Comparison of ENCODE assay signal across 18 mouse cellular contexts in the genomic region with DNA sequence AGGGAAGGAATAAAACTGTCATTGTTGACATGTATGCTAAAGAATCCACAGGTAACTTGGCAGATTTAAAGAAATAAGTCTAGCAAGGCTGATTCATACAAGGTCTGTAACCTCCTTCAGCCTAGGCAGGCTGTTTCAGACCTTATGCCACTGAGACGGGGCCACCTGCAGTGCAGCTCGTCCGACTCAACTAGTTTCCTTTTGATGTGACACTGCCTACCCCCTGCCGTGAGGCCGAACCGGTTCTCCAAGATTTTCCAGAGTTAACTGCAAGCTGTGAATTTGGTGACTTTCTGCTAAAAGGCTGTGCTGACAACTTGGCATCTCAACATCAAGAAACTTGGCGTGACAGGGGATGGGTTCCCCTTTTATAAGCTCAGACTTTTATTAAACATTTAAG. TPM values are rescaled to one million over a fixed set of nuclear protein-coding genes. Genes with fewer than 3 reads are reported as not detected.
DNase-seq lines count a peak whose midpoint lies in the region; ATAC-seq and TF ChIP-seq lines count a peak whose summit lies in the region.
"Had no signal": no experiment of that assay in that cellular context is flagged by ENCODE, and none has a peak within 500 bp of the region (broad histone marks: within the 10 kb centered on the region; RNA-seq: fewer than 3 reads in every experiment).

No protein-coding gene starts in this region.

- ATAC-seq in intestine, embryonic 14.5 days (replicated peaks; ENCODE audit: low FRiP score, low TSS enrichment, low read depth) = 0 out of 2 replicates have a peak, but pooled peaks have one; percentile 64
- ATAC-seq in intestine, postnatal 0 days = no peak
- ATAC-seq in intestine, embryonic 16.5 days = peak; percentile 76; the same call in 1 of the 2 replicates
- peak; percentile 77 for ATAC-seq in stomach, embryonic 16.5 days (ENCODE audit: insufficient read depth, low FRiP score)
- no peak for ATAC-seq in liver, embryonic 12.5 days
- ATAC-seq in megakaryocyte progenitor cell, adult 5-6 weeks (replicated peaks; ENCODE audit: poor library complexity) = no peak
- ATAC-seq: forebrain, postnatal 0 days; midbrain, embryonic 16.5 days had no signal

- no peaks in the 10 kb centered on the region for H3K36me3 ChIP-seq in intestine, embryonic 14.5 days (ENCODE audit: control insufficient read depth, insufficient read depth, low read length)
- no peaks in the 10 kb centered on the region for H3K36me3 ChIP-seq in intestine, postnatal 0 days (ENCODE audit: control insufficient read depth, insufficient read depth)
- H3K36me3 ChIP-seq in intestine, embryonic 16.5 days (ENCODE audit: control insufficient read depth, insufficient read depth, low read length) = no peaks in the 10 kb centered on the region
- no peaks in the 10 kb centered on the region for H3K36me3 ChIP-seq in stomach, embryonic 16.5 days (ENCODE audit: control insufficient read depth, insufficient read depth, low read length)
- H3K36me3 ChIP-seq in liver, embryonic 12.5 days = no peaks in the 10 kb centered on the region
- H3K36me3 ChIP-seq: liver, embryonic 13.5 days had no signal

- DNase-seq in intestine, embryonic 14.5 days (ENCODE audit: low spot score) = no peak
- DNase-seq in urinary bladder, postnatal 25 days (ENCODE audit: low spot score) = peak; percentile 37
- DNase-seq in urinary bladder, postnatal 10 days (ENCODE audit: low spot score) = no peak
- DNase-seq: B cell, adult 2 months; cerebellum, adult 11 months; forebrain, postnatal 0 days; liver, embryonic 13.5 days; lung, postnatal 4 days had no signal

- no peak overlapping the region for H3K27ac ChIP-seq in intestine, embryonic 14.5 days (ENCODE audit: low read depth)
- no peak overlapping the region for H3K27ac ChIP-seq in intestine, postnatal 0 days (ENCODE audit: low read depth, low read length)
- no peak overlapping the region for H3K27ac ChIP-seq in intestine, embryonic 16.5 days (ENCODE audit: low read length)
- H3K27ac ChIP-seq in stomach, embryonic 16.5 days (ENCODE audit: low read length) = peak overlapping the region; percentile 60
- H3K27ac ChIP-seq in liver, embryonic 12.5 days = no peak overlapping the region
- H3K27ac ChIP-seq: hindbrain, embryonic 14.5 days; liver, embryonic 13.5 days had no signal

- no peaks in the 10 kb centered on the region for H3K27me3 ChIP-seq in intestine, embryonic 14.5 days (replicated peaks; ENCODE audit: control insufficient read depth, insufficient read depth, low read length)
- no peaks in the 10 kb centered on the region for H3K27me3 ChIP-seq in intestine, postnatal 0 days (replicated peaks; ENCODE audit: control insufficient read depth, insufficient read depth, low read length)
- H3K27me3 ChIP-seq in intestine, embryonic 16.5 days (replicated peaks; ENCODE audit: control insufficient read depth, insufficient read depth, low read length) = no peaks in the 10 kb centered on the region
- H3K27me3 ChIP-seq in stomach, embryonic 16.5 days (ENCODE audit: control insufficient read depth, insufficient read depth, low read length) = no peaks in the 10 kb centered on the region
- no peaks in the 10 kb centered on the region for H3K27me3 ChIP-seq in liver, embryonic 12.5 days (replicated peaks)
- H3K27me3 ChIP-seq: liver, embryonic 13.5 days had no signal

- TF ChIP-seq CTCF in intestine, postnatal 0 days (IDR thresholded peaks at IDR 0.05; ENCODE audit: low read depth) = no peak

- no peak overlapping the region for H3K4me3 ChIP-seq in intestine, embryonic 14.5 days (ENCODE audit: low read depth, low read length)
- no peak overlapping the region for H3K4me3 ChIP-seq in intestine, postnatal 0 days (ENCODE audit: low read depth, low read length)
- H3K4me3 ChIP-seq in intestine, embryonic 16.5 days (ENCODE audit: low read length) = no peak overlapping the region
- H3K4me3 ChIP-seq in stomach, embryonic 16.5 days (replicated peaks; ENCODE audit: low read length) = no peak overlapping the region
- H3K4me3 ChIP-seq in liver, embryonic 12.5 days = no peak overlapping the region
- H3K4me3 ChIP-seq: erythroblast, embryonic 14.5 days; liver, embryonic 13.5 days had no signal

- H3K4me1 ChIP-seq in intestine, embryonic 14.5 days (replicated peaks; ENCODE audit: control insufficient read depth, insufficient read depth, low read length) = no peaks in the 10 kb centered on the region
- H3K4me1 ChIP-seq in intestine, postnatal 0 days (replicated peaks; ENCODE audit: control insufficient read depth, insufficient read depth, low read length) = no peaks in the 10 kb centered on the region
- H3K4me1 ChIP-seq in intestine, embryonic 16.5 days (ENCODE audit: control insufficient read depth, insufficient read depth, low read length) = no peaks in the 10 kb centered on the region
- H3K4me1 ChIP-seq in stomach, embryonic 16.5 days (ENCODE audit: control insufficient read depth, insufficient read depth, low read length) = no peaks in the 10 kb centered on the region
- no peaks in the 10 kb centered on the region for H3K4me1 ChIP-seq in liver, embryonic 12.5 days
- H3K4me1 ChIP-seq: liver, embryonic 13.5 days had no signal

- no peak overlapping the region for H3K4me2 ChIP-seq in intestine, embryonic 14.5 days (ENCODE audit: low read length)
- H3K4me2 ChIP-seq in intestine, postnatal 0 days (replicated peaks; ENCODE audit: low read depth) = no peak overlapping the region; the same call in 1 of the 2 replicates
- no peak overlapping the region for H3K4me2 ChIP-seq in intestine, embryonic 16.5 days (ENCODE audit: low read depth, low read length)
- no peak overlapping the region for H3K4me2 ChIP-seq in stomach, embryonic 16.5 days (ENCODE audit: low read depth, low read length)
- H3K4me2 ChIP-seq in liver, embryonic 12.5 days = no peak overlapping the region
- H3K4me2 ChIP-seq: hindbrain, embryonic 14.5 days; liver, embryonic 13.5 days had no signal

- no peak overlapping the region for H3K9ac ChIP-seq in intestine, embryonic 14.5 days (ENCODE audit: low read length)
- H3K9ac ChIP-seq in intestine, postnatal 0 days (ENCODE audit: low read depth, low read length) = no peak overlapping the region
- H3K9ac ChIP-seq in intestine, embryonic 16.5 days (ENCODE audit: low read depth, low read length) = no peak overlapping the region
- no peak overlapping the region for H3K9ac ChIP-seq in stomach, embryonic 16.5 days (ENCODE audit: low read length)
- no peak overlapping the region for H3K9ac ChIP-seq in liver, embryonic 12.5 days
- H3K9ac ChIP-seq: forebrain, postnatal 0 days; hindbrain, embryonic 14.5 days; liver, embryonic 13.5 days had no signal

- 25% methylated on average over 7 of the region's 7 CpGs for WGBS in intestine, embryonic 14.5 days
- WGBS in intestine, postnatal 0 days = 28% methylated on average over 7 of the region's 7 CpGs
- 28% methylated on average over 7 of the region's 7 CpGs for WGBS in intestine, embryonic 16.5 days
- WGBS in stomach, embryonic 16.5 days = 31% methylated on average over 7 of the region's 7 CpGs
- 33% methylated on average over 7 of the region's 7 CpGs for WGBS in liver, embryonic 12.5 days (ENCODE audit: insufficient replicate concordance)

- no peaks in the 10 kb centered on the region for H3K9me3 ChIP-seq in intestine, embryonic 14.5 days (ENCODE audit: control insufficient read depth, low read length)
- no peaks in the 10 kb centered on the region for H3K9me3 ChIP-seq in intestine, postnatal 0 days (ENCODE audit: control insufficient read depth)
- no peaks in the 10 kb centered on the region for H3K9me3 ChIP-seq in intestine, embryonic 16.5 days (ENCODE audit: control insufficient read depth, low read length)
- no peaks in the 10 kb centered on the region for H3K9me3 ChIP-seq in stomach, embryonic 16.5 days (replicated peaks; ENCODE audit: control insufficient read depth, low read length)
- no peaks in the 10 kb centered on the region for H3K9me3 ChIP-seq in liver, embryonic 12.5 days (replicated peaks)
- H3K9me3 ChIP-seq: liver, embryonic 13.5 days had no signal

RNA-seq across cellular contexts. Expression of a gene that starts 6.6 kb away (rescaled TPM):
- polyA plus RNA-seq in intestine, embryonic 14.5 days (2014; fragmentation: Nextera tagmentation; extraction: Ambion mirVana) = 0.38 TPM in 1 of 2 replicates, not detected in the other
- polyA plus RNA-seq in intestine, postnatal 0 days (2015; fragmentation: Nextera tagmentation; extraction: Ambion mirVana) = 0.24 and 0.35 TPM in 2 replicates
- polyA plus RNA-seq in intestine, embryonic 16.5 days (2015; fragmentation: Nextera tagmentation; extraction: Ambion mirVana) = 0.21 TPM in 1 of 2 replicates, not detected in the other
- polyA plus RNA-seq in stomach, embryonic 16.5 days (2015; fragmentation: Nextera tagmentation; extraction: Ambion mirVana) = 0.43 TPM in 1 of 2 replicates, not detected in the other
- 0.21 TPM in 1 of 2 replicates, not detected in the other for polyA plus RNA-seq in liver, embryonic 12.5 days (2016; fragmentation: Nextera tagmentation; extraction: Ambion mirVana)
- 0.93 TPM in 1 of 2 replicates, not detected in the other for total RNA-seq in megakaryocyte progenitor cell, adult 5-6 weeks (2015)
- total RNA-seq in megakaryocyte progenitor cell, adult 5-6 weeks (2017) = 0.03 and 1.3 TPM in 2 replicates
- total RNA-seq: forebrain, postnatal 0 days; MEL had no signal
- polyA plus RNA-seq: erythroblast, embryonic 14.5 days; small intestine, adult 2 months had no signal

RNA-seq across cellular contexts. Expression of a gene that starts 30.7 kb away (rescaled TPM):
- 20.0 and 23.2 TPM in 2 replicates for polyA plus RNA-seq in intestine, embryonic 14.5 days (2014; fragmentation: Nextera tagmentation; extraction: Ambion mirVana)
- 36.6 and 37.5 TPM in 2 replicates for polyA plus RNA-seq in intestine, postnatal 0 days (2015; fragmentation: Nextera tagmentation; extraction: Ambion mirVana)
- polyA plus RNA-seq in intestine, embryonic 16.5 days (2015; fragmentation: Nextera tagmentation; extraction: Ambion mirVana) = 28.3 and 29.6 TPM in 2 replicates
- polyA plus RNA-seq in stomach, embryonic 16.5 days (2015; fragmentation: Nextera tagmentation; extraction: Ambion mirVana) = 13.1 and 16.4 TPM in 2 replicates
- 6.5 and 6.6 TPM in 2 replicates for polyA plus RNA-seq in liver, embryonic 12.5 days (2016; fragmentation: Nextera tagmentation; extraction: Ambion mirVana)
- total RNA-seq in megakaryocyte progenitor cell, adult 5-6 weeks (2015) = 6.2 and 11.1 TPM in 2 replicates
- 5.1 and 9.3 TPM in 2 replicates for total RNA-seq in megakaryocyte progenitor cell, adult 5-6 weeks (2017)

Comparison
In these comparisons a context has a peak if more than half of its experiments do, and no peak if none do; other contexts are left out.
1. ATAC-seq: peak in intestine, embryonic 14.5 days (single experiment), intestine, embryonic 16.5 days (single experiment) and stomach, embryonic 16.5 days (single experiment); none in intestine, postnatal 0 days (single experiment), liver, embryonic 12.5 days (single experiment) and megakaryocyte progenitor cell, adult 5-6 weeks (single experiment).